Mouse (Mus musculus) liver, adult 2 months (tissue): ENCODE data around the gene Prim2. TPM values are rescaled to one million over a fixed set of nuclear protein-coding genes. Genes with fewer than 3 reads are reported as not detected.

ENCODE experiments used
- DNase-seq: peaks from one replicate; pipeline ENCODE4 v3.0.0-alpha.2; 2011; ENCODE audit warnings: low read depth, low spot score; ENCODE audit errors: extremely low read depth
- H3K27ac ChIP-seq: fragments of 200-500 bp; replicated peaks from 2 replicates; pipeline ENCODE4 v1.5.1; 2012; ENCODE audit warnings: low read depth, mild to moderate bottlenecking, control low read depth, inconsistent platforms, low read length; ENCODE audit not compliant: insufficient read depth
- H3K27me3 ChIP-seq: fragments of 200-500 bp; 2 replicates; pipeline ENCODE4 v1.6.1; 2012; ENCODE audit warnings: mild to moderate bottlenecking, moderate library complexity, low read length, inconsistent platforms; ENCODE audit not compliant: control insufficient read depth, insufficient read depth
- H3K36me3 ChIP-seq: fragments of 200-500 bp; 2 replicates; pipeline ENCODE4 v1.6.1; 2012; ENCODE audit warnings: low read length, inconsistent platforms; ENCODE audit not compliant: control insufficient read depth, insufficient read depth
- H3K4me1 ChIP-seq: fragments of 200-500 bp; 2 replicates; pipeline ENCODE4 v1.6.1; 2011; ENCODE audit warnings: low read length; ENCODE audit not compliant: control insufficient read depth, insufficient read depth
- H3K4me3 ChIP-seq: fragments of 200-500 bp; 2 replicates; pipeline ENCODE4 v1.5.1; 2011; ENCODE audit warnings: low read depth, mild to moderate bottlenecking, control low read depth, low read length, moderate library complexity; ENCODE audit not compliant: insufficient read depth
- H3K79me2 ChIP-seq: fragments of 200-500 bp; 2 replicates; pipeline ENCODE4 v1.6.1; 2012; ENCODE audit warnings: inconsistent platforms, mild to moderate bottlenecking, low read length, moderate library complexity; ENCODE audit not compliant: control insufficient read depth, insufficient read depth
- H3K9ac ChIP-seq: fragments of 200-500 bp; 2 replicates; pipeline ENCODE4 v1.6.1; 2012; ENCODE audit warnings: low read depth, mild to moderate bottlenecking, control low read depth, inconsistent platforms, low read length
- CTCF ChIP-seq: fragments of 200-500 bp; IDR thresholded peaks from 2 replicates; pipeline ENCODE4 v1.5.1; 2011; ENCODE audit warnings: low read depth, low read length, control low read depth
- POLR2A ChIP-seq: fragments of 200-500 bp; IDR thresholded peaks from 2 replicates; pipeline ENCODE4 v1.6.1; 2011; ENCODE audit warnings: low read length, control low read depth; ENCODE audit not compliant: insufficient read depth; ENCODE audit errors: extremely low read depth
- WGBS: fragments of 180-500 bp; shearing (Covaris S2); methylation state at CpG from one replicate; pipeline ENCODE4 v1.1.7; 2018; 5-methylcytosine and 5-hydroxymethylcytosine counted together
- polyA plus RNA-seq: library from polyadenylated mRNA; depleted of rRNA; stranded (reverse); fragments of >200 nt; gene quantifications from 2 replicates; pipeline ENCODE4 v1.2.3, GENCODE M21; 2012
- total RNA-seq: library from RNA; depleted of rRNA; stranded (reverse); fragments of >200 nt; gene quantifications from 2 replicates; pipeline ENCODE4 v1.2.3, GENCODE M21; 2014

The Prim2 gene
- total and polyA plus RNA-seq, 2 experiments = 1.2 to 5.1 TPM

DNA sequence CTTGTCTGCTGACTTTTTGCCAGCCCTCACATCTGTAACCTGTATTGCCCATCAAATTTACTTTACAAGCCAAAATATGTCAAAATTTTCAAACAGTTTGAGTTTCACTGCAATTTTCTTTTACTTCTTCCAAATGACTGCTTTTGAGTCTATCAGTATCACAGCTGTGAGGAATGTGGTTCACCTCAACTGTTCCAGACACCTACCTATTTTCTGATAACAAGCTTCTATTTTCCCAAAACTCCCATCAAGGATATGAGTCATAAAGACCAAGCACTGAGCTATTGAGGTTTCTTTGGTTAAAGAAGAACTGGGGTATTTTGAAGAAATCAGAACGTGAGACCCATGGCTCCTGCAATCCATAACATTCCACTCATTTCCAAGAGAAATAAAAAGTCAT lies 57.5 kb downstream of the Prim2 start:
- Histone ChIP-seq H3K27me3 (no peaks in the 10 kb centered on the region), H3K27ac (no peak overlapping the region), H3K79me2 (no peaks in the 10 kb centered on the region), H3K4me3 (no peak overlapping the region), H3K36me3 (no peaks in the 10 kb centered on the region), H3K4me1 (no peaks in the 10 kb centered on the region), H3K9ac (no peak overlapping the region)
- no peak for TF ChIP-seq CTCF
- no peak for TF ChIP-seq POLR2A
- 83% methylated on average over 1 of the region's 1 CpGs for WGBS
- DNase-seq = no peak

GRCm38 (mm10) chr1:33610026-33610721 lies 59.4 kb downstream of the Prim2 start:
- Histone ChIP-seq H3K27ac (no peak overlapping the region), H3K27me3 (no peaks in the 10 kb centered on the region), H3K36me3 (no peaks in the 10 kb centered on the region), H3K4me3 (no peak overlapping the region), H3K4me1 (no peaks in the 10 kb centered on the region), H3K9ac (no peak overlapping the region), H3K79me2 (no peaks in the 10 kb centered on the region)
- DNase-seq = no peak
- WGBS = 84% methylated on average over 14 of the region's 14 CpGs
- no peak for TF ChIP-seq POLR2A
- TF ChIP-seq CTCF = no peak

DNA sequence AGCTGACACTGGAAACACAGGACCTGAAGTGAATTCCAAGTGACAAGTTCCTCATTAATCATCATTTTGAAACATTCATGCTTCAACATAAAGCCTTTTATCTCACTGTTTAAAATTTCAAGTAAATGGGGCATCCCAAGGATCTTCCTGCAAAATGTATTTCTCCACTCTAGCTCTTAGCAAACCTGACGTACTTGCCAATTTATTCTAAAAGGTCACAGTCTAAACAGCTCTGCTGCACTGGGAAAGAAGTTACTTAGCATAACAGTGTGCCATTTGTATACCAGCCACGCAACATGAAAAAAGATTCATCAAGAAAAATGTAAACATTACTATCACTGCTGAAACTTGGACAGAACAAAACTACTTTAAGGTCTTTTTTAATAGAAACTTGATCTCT lies 61.5 kb downstream of the Prim2 start:
- TF ChIP-seq CTCF (no peak), POLR2A (no peak)
- WGBS = 81% methylated on average over 2 of the region's 2 CpGs
- no peaks in the 10 kb centered on the region for H3K4me1 ChIP-seq

GRCm38 (mm10) chr1:33604087-33604699 lies 65.4 kb downstream of the Prim2 start:
- Histone ChIP-seq H3K9ac (no peak overlapping the region), H3K36me3 (no peaks in the 10 kb centered on the region), H3K27ac (no peak overlapping the region), H3K79me2 (no peaks in the 10 kb centered on the region), H3K4me3 (no peak overlapping the region), H3K27me3 (no peaks in the 10 kb centered on the region), H3K4me1 (no peaks in the 10 kb centered on the region)
- no peak for TF ChIP-seq CTCF
- TF ChIP-seq POLR2A = no peak
- no peak for DNase-seq
- WGBS = 91% methylated on average over 5 of the region's 5 CpGs

More for the DNA sequence above, 61.5 kb downstream of the Prim2 start:
- Histone ChIP-seq H3K4me3 (no peak overlapping the region), H3K79me2 (no peaks in the 10 kb centered on the region), H3K9ac (no peak overlapping the region), H3K36me3 (no peaks in the 10 kb centered on the region), H3K27ac (no peak overlapping the region), H3K27me3 (no peaks in the 10 kb centered on the region)
- no peak for DNase-seq

- no peaks in the 10 kb centered on the region for H3K36me3 ChIP-seq
- H3K9ac ChIP-seq = no peak overlapping the region
- no peaks in the 10 kb centered on the region for H3K79me2 ChIP-seq
- 95% methylated on average over 3 of the region's 3 CpGs for WGBS
- DNase-seq = no peak
- H3K27ac ChIP-seq = no peak overlapping the region
- no peaks in the 10 kb centered on the region for H3K27me3 ChIP-seq
- no peaks in the 10 kb centered on the region for H3K4me1 ChIP-seq
- TF ChIP-seq CTCF = no peak
- no peak for TF ChIP-seq POLR2A
- no peak overlapping the region for H3K4me3 ChIP-seq
These were observed 69.9 kb downstream of the Prim2 start for GRCm38 (mm10) chr1:33599698-33600097.
